In the genomic region with DNA sequence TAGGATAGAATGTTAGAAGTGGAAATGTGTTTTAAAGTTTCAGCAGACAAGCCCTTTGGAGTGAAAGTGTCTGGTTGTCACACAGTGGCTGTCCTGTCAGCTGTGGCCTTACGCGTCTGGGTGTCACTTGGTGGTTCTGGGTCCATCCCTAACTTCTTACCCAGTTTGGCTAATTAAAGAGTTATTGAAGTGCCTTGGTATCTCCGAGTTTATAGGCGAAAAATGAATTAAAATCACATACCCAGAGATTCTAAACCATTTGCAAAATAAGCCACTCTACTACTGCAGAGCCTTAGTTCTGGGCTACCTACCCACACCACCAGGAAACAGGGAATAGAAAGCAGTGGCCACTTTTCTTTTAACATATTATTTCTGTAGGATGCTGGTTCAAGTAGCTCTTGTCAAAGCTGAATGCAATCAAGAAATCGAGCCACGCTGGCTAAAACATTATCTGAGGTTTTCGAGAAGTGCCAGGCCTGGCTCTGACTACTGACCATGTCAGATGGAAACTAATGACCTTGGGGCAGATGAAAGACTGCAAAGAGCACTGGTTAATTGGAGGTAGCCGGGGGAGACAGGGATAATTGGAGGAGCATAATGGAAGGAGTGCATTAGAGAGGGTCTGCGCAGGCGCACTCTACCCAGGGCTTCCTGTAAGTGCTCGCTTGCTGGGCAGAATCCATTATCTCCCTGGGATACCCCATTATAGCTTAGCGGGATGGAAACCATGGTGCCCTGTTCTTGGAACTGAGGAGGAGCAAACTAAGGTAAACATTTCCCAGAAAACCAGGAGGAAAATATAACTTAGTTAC, we compare ENCODE assay signal across 10 mouse cellular contexts.
DNase-seq lines count a peak whose midpoint lies in the region; ATAC-seq and TF ChIP-seq lines count a peak whose summit lies in the region.
"Had no signal": no experiment of that assay in that cellular context is flagged by ENCODE, and none has a peak within 500 bp of the region (broad histone marks: within the 10 kb centered on the region; RNA-seq: fewer than 3 reads in every experiment).

No protein-coding gene starts in this region.

- no peak overlapping the region for H3K4me2 ChIP-seq in embryonic facial prominence, embryonic 11.5 days (ENCODE audit: low read depth, low read length)
- peak overlapping the region; percentile 19; the same call in 1 of the 2 replicates for H3K4me2 ChIP-seq in hindbrain, embryonic 16.5 days (ENCODE audit: low read length)
- H3K4me2 ChIP-seq in neural tube, embryonic 13.5 days, result no peak overlapping the region
- H3K4me2 ChIP-seq in kidney, embryonic 14.5 days (replicated peaks; ENCODE audit: low read depth, low read length), result no peak overlapping the region
- no peak overlapping the region for H3K4me2 ChIP-seq in intestine, postnatal 0 days (replicated peaks; ENCODE audit: low read depth)

- DNase-seq in left cerebral cortex, postnatal 4 days, result peak; percentile 25
- DNase-seq in left cerebral cortex, adult 18-20 months (ENCODE audit: low spot score in 2 of 2), result no peak
- peak; percentile 4 for DNase-seq in embryonic facial prominence, embryonic 11.5 days (ENCODE audit: low spot score)
- DNase-seq in lung, adult 18-20 months, result no peak

- 52% methylated on average over 12 of the region's 12 CpGs for WGBS in embryonic facial prominence, embryonic 11.5 days
- 50% methylated on average over 12 of the region's 12 CpGs for WGBS in hindbrain, embryonic 16.5 days
- 51% methylated on average over 12 of the region's 12 CpGs for WGBS in neural tube, embryonic 13.5 days
- 62% methylated on average over 12 of the region's 12 CpGs for WGBS in kidney, embryonic 14.5 days
- WGBS in intestine, postnatal 0 days, result 70% methylated on average over 12 of the region's 12 CpGs

- H3K4me3 ChIP-seq in embryonic facial prominence, embryonic 11.5 days (ENCODE audit: low read depth, low read length), result no peak overlapping the region
- H3K4me3 ChIP-seq in hindbrain, embryonic 16.5 days (ENCODE audit: low read length), result no peak overlapping the region
- no peak overlapping the region for H3K4me3 ChIP-seq in neural tube, embryonic 13.5 days
- no peak overlapping the region for H3K4me3 ChIP-seq in kidney, embryonic 14.5 days (ENCODE audit: low read length)
- no peak overlapping the region for H3K4me3 ChIP-seq in intestine, postnatal 0 days (ENCODE audit: low read depth, low read length)

- no peak overlapping the region for H3K27ac ChIP-seq in embryonic facial prominence, embryonic 11.5 days (replicated peaks; ENCODE audit: low read depth, low read length)
- no peak overlapping the region for H3K27ac ChIP-seq in hindbrain, embryonic 16.5 days (ENCODE audit: low read depth, low read length)
- no peak overlapping the region; the same call in 1 of the 2 replicates for H3K27ac ChIP-seq in neural tube, embryonic 13.5 days (replicated peaks)
- H3K27ac ChIP-seq in kidney, embryonic 14.5 days (ENCODE audit: low read depth, low read length), result no peak overlapping the region
- H3K27ac ChIP-seq in intestine, postnatal 0 days (ENCODE audit: low read depth, low read length), result no peak overlapping the region
- H3K27ac ChIP-seq: macrophage had no signal

- no peaks in the 10 kb centered on the region for H3K9me3 ChIP-seq in embryonic facial prominence, embryonic 11.5 days (replicated peaks; ENCODE audit: control insufficient read depth, low read length)
- H3K9me3 ChIP-seq in hindbrain, embryonic 16.5 days (ENCODE audit: control insufficient read depth, low read length), result no peaks in the 10 kb centered on the region
- H3K9me3 ChIP-seq in neural tube, embryonic 13.5 days, result no peaks in the 10 kb centered on the region
- no peaks in the 10 kb centered on the region for H3K9me3 ChIP-seq in kidney, embryonic 14.5 days (ENCODE audit: control insufficient read depth, low read length)
- no peaks in the 10 kb centered on the region for H3K9me3 ChIP-seq in intestine, postnatal 0 days (ENCODE audit: control insufficient read depth)

- intact Hi-C loops in left cerebral cortex, postnatal 4 days (cut with DNase I), result loop anchor here (2.0 to 10.0 kb wide), 3 partner anchors 105 to 545 kb away; no protein-coding TSS in a partner anchor

- H3K4me1 ChIP-seq in embryonic facial prominence, embryonic 11.5 days (ENCODE audit: control insufficient read depth, insufficient read depth, low read length), result no peaks in the 10 kb centered on the region
- no peaks in the 10 kb centered on the region; the same call in 1 of the 2 replicates for H3K4me1 ChIP-seq in hindbrain, embryonic 16.5 days (ENCODE audit: control insufficient read depth, insufficient read depth, low read depth, low read length)
- 0 out of 2 replicates have a peak, but pooled peaks cover 4% of the 10 kb centered on the region for H3K4me1 ChIP-seq in neural tube, embryonic 13.5 days (replicated peaks)
- H3K4me1 ChIP-seq in kidney, embryonic 14.5 days (ENCODE audit: control insufficient read depth, insufficient read depth, low read length), result no peaks in the 10 kb centered on the region
- H3K4me1 ChIP-seq in intestine, postnatal 0 days (replicated peaks; ENCODE audit: control insufficient read depth, insufficient read depth, low read length), result no peaks in the 10 kb centered on the region

- peak; percentile 61; the same call in 1 of the 2 replicates for ATAC-seq in embryonic facial prominence, embryonic 11.5 days (replicated peaks; ENCODE audit: insufficient number of reproducible peaks, low FRiP score, low TSS enrichment, low read depth)
- ATAC-seq in hindbrain, embryonic 16.5 days, result peak; percentile 67
- peak; percentile 86 for ATAC-seq in neural tube, embryonic 13.5 days (ENCODE audit: low read depth)
- ATAC-seq in kidney, embryonic 14.5 days (ENCODE audit: low FRiP score, low TSS enrichment), result no peak; the same call in 1 of the 2 replicates
- no peak for ATAC-seq in intestine, postnatal 0 days

- no peak overlapping the region for H3K9ac ChIP-seq in embryonic facial prominence, embryonic 11.5 days (replicated peaks; ENCODE audit: low read length)
- no peak overlapping the region for H3K9ac ChIP-seq in hindbrain, embryonic 16.5 days (ENCODE audit: low read depth, low read length)
- H3K9ac ChIP-seq in neural tube, embryonic 13.5 days, result no peak overlapping the region
- H3K9ac ChIP-seq in kidney, embryonic 14.5 days (ENCODE audit: low read depth, low read length), result no peak overlapping the region
- no peak overlapping the region for H3K9ac ChIP-seq in intestine, postnatal 0 days (ENCODE audit: low read depth, low read length)

- TF ChIP-seq CTCF in intestine, postnatal 0 days (IDR thresholded peaks at IDR 0.05; ENCODE audit: low read depth), result no peak

- no peaks in the 10 kb centered on the region for H3K36me3 ChIP-seq in embryonic facial prominence, embryonic 11.5 days (replicated peaks; ENCODE audit: control insufficient read depth, insufficient read depth, low read depth, low read length)
- H3K36me3 ChIP-seq in hindbrain, embryonic 16.5 days (ENCODE audit: control insufficient read depth, insufficient read depth, low read length), result no peaks in the 10 kb centered on the region
- H3K36me3 ChIP-seq in neural tube, embryonic 13.5 days, result no peaks in the 10 kb centered on the region
- no peaks in the 10 kb centered on the region for H3K36me3 ChIP-seq in kidney, embryonic 14.5 days (ENCODE audit: control insufficient read depth, insufficient read depth, low read length)
- H3K36me3 ChIP-seq in intestine, postnatal 0 days (ENCODE audit: control insufficient read depth, insufficient read depth), result no peaks in the 10 kb centered on the region

- no peaks in the 10 kb centered on the region for H3K27me3 ChIP-seq in embryonic facial prominence, embryonic 11.5 days (ENCODE audit: control insufficient read depth, insufficient read depth, low read length)
- no peaks in the 10 kb centered on the region for H3K27me3 ChIP-seq in hindbrain, embryonic 16.5 days (replicated peaks; ENCODE audit: control insufficient read depth, insufficient read depth, low read length)
- 0 out of 2 replicates have a peak, but pooled peaks cover 3% of the 10 kb centered on the region for H3K27me3 ChIP-seq in neural tube, embryonic 13.5 days
- H3K27me3 ChIP-seq in kidney, embryonic 14.5 days (ENCODE audit: control insufficient read depth, insufficient read depth, low read length), result no peaks in the 10 kb centered on the region
- H3K27me3 ChIP-seq in intestine, postnatal 0 days (replicated peaks; ENCODE audit: control insufficient read depth, insufficient read depth, low read length), result no peaks in the 10 kb centered on the region
- H3K27me3 ChIP-seq: CH12.LX had no signal

Comparison
In these comparisons a context has a peak if more than half of its experiments do, and no peak if none do; other contexts are left out.
1. DNase-seq: peak in left cerebral cortex, postnatal 4 days (single experiment) and embryonic facial prominence, embryonic 11.5 days (single experiment); none in left cerebral cortex, adult 18-20 months (0 of 2) and lung, adult 18-20 months (0 of 2).
2. ATAC-seq: peak in embryonic facial prominence, embryonic 11.5 days (single experiment), hindbrain, embryonic 16.5 days (single experiment) and neural tube, embryonic 13.5 days (single experiment); none in kidney, embryonic 14.5 days (single experiment) and intestine, postnatal 0 days (single experiment).